Mouse (Mus musculus) midbrain, embryonic 16.5 days (tissue): ENCODE results near the gene Slc9a5. TPM values are rescaled to one million over a fixed set of nuclear protein-coding genes. Genes with fewer than 3 reads are reported as not detected.

Experiments used
- ATAC-seq: fragments of 200-750 bp; cut with Nextera tagmentation; 2 replicates; pipeline ENCODE4 v1.8.0; 2017; ENCODE audit warnings: moderate TSS enrichment
- H3K27ac ChIP-seq: fragments of 300-500 bp; sonication (generic); 2 replicates; pipeline ENCODE4 v1.5.1; 2014; ENCODE audit warnings: mild to moderate bottlenecking, low read length, mixed read lengths
- H3K27me3 ChIP-seq: fragments of 300-500 bp; sonication (generic); 2 replicates; pipeline ENCODE4 v1.6.1; 2014; ENCODE audit warnings: low read depth, low read length, mixed read lengths; ENCODE audit not compliant: control insufficient read depth, insufficient read depth
- H3K36me3 ChIP-seq: fragments of 300-500 bp; sonication (generic); 2 replicates; pipeline ENCODE4 v1.6.1; 2014; ENCODE audit warnings: mild to moderate bottlenecking, low read length, moderate library complexity, mixed read lengths; ENCODE audit not compliant: control insufficient read depth, insufficient read depth
- H3K4me1 ChIP-seq: fragments of 300-500 bp; sonication (generic); 2 replicates; pipeline ENCODE4 v1.6.1; 2014; ENCODE audit warnings: mild to moderate bottlenecking, low read length, mixed read lengths; ENCODE audit not compliant: control insufficient read depth, insufficient read depth
- H3K4me2 ChIP-seq: fragments of 300-500 bp; sonication (generic); 2 replicates; pipeline ENCODE4 v1.6.1; 2014; ENCODE audit warnings: mild to moderate bottlenecking, low read length, mixed read lengths
- H3K4me3 ChIP-seq: fragments of 300-500 bp; sonication (generic); 2 replicates; pipeline ENCODE4 v1.5.1; 2014; ENCODE audit warnings: low read depth, mild to moderate bottlenecking, low read length, moderate library complexity, mixed read lengths
- H3K9ac ChIP-seq: fragments of 300-500 bp; sonication (generic); 2 replicates; pipeline ENCODE4 v1.6.1; 2014; ENCODE audit warnings: low read depth, low read length, mixed read lengths
- H3K9me3 ChIP-seq: fragments of 300-500 bp; sonication (generic); replicated peaks from 2 replicates; pipeline ENCODE4 v1.6.1; 2014; ENCODE audit warnings: mild to moderate bottlenecking, low read length, mixed read lengths; ENCODE audit not compliant: control insufficient read depth, poor library complexity, severe bottlenecking
- WGBS: fragments of 180-500 bp; shearing (Covaris S2); extraction: QIAGEN DNeasy Blood & Tissue Kit; methylation state at CpG from one replicate; pipeline ENCODE4 v1.1.7; 2014; 5-methylcytosine and 5-hydroxymethylcytosine counted together
- polyA plus RNA-seq: library from polyadenylated mRNA; unstranded; fragments of >200 nt; fragmentation: Nextera tagmentation; extraction: Ambion mirVana; gene quantifications from 2 replicates; pipeline ENCODE4 v1.2.1, GENCODE M21; 2015

Slc9a5 gene
- polyA plus RNA-seq, 1 experiment from 2014 or later: 15.1 TPM

- ATAC-seq: no peak
- Histone ChIP-seq H3K36me3 (peaks cover 11% of the 10 kb centered on the region; the same call in 1 of the 2 replicates), H3K4me3 (no peak overlapping the region), H3K27me3 (no peaks in the 10 kb centered on the region), H3K27ac (no peak overlapping the region), H3K9me3 (no peaks in the 10 kb centered on the region), H3K4me1 (no peaks in the 10 kb centered on the region), H3K4me2 (no peak overlapping the region), H3K9ac (no peak overlapping the region)
- WGBS: 88% methylated on average over 14 of the region's 14 CpGs
Observed at GRCm38 (mm10) chr8:105356681-105357080, 8.0 kb downstream of the Slc9a5 start.

DNA sequence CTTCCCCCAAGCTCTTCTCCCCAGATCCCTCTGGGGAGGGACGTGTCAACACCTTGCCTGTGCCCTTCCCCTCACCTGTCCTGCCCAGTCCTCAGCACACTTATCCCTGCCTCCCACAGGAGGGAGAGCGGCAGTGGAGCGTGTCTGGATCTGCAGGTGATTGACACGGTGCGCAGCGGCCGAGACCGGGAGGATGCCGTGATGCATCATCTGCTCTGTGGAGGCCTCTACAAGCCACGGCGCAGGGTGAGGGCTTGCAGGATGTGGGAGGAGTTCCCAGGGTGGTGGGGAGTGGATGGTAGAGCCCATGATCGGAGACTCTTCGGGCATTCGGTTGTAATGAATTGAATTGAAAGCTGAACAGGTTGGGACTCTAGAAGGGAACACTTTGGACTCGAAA lies 10.6 kb downstream of the Slc9a5 start:
- Histone ChIP-seq H3K27me3 (no peaks in the 10 kb centered on the region), H3K36me3 (peaks cover 17% of the 10 kb centered on the region), H3K9ac (no peak overlapping the region), H3K9me3 (no peaks in the 10 kb centered on the region), H3K4me2 (no peak overlapping the region), H3K4me3 (no peak overlapping the region), H3K4me1 (no peaks in the 10 kb centered on the region), H3K27ac (no peak overlapping the region)
- ATAC-seq: peak; percentile 44; the same call in 1 of the 2 replicates
- 64% methylated on average over 15 of the region's 15 CpGs for WGBS

DNA sequence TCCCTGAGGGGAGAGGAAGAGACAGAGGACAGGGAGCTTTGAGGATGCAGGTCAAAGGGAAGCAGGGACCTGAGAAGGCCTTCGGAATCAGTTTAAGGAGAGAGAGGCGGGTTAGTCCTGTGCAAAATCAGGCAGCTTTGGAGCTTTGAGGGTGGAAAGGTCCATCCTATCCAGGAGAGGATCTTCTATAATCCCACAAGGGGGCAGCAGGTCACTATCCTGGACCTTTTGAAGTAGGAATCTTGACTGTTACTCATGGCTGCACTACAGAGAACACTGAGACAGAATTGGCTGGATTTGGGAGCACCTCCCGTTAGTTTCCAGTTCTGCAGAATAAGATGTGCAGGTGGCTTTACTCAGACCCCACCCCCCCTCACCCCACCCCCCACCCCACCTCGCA lies 11.0 kb downstream of the Slc9a5 start:
- H3K9me3 ChIP-seq: no peaks in the 10 kb centered on the region
- no peak overlapping the region for H3K27ac ChIP-seq
- peaks cover 21% of the 10 kb centered on the region for H3K36me3 ChIP-seq
- peak; percentile 46; the same call in 1 of the 2 replicates for ATAC-seq
- no peaks in the 10 kb centered on the region for H3K27me3 ChIP-seq
- H3K4me2 ChIP-seq: no peak overlapping the region
- no peak overlapping the region for H3K9ac ChIP-seq
- 46% methylated on average over 4 of the region's 4 CpGs for WGBS
- no peak overlapping the region for H3K4me3 ChIP-seq
- H3K4me1 ChIP-seq: no peaks in the 10 kb centered on the region

DNA sequence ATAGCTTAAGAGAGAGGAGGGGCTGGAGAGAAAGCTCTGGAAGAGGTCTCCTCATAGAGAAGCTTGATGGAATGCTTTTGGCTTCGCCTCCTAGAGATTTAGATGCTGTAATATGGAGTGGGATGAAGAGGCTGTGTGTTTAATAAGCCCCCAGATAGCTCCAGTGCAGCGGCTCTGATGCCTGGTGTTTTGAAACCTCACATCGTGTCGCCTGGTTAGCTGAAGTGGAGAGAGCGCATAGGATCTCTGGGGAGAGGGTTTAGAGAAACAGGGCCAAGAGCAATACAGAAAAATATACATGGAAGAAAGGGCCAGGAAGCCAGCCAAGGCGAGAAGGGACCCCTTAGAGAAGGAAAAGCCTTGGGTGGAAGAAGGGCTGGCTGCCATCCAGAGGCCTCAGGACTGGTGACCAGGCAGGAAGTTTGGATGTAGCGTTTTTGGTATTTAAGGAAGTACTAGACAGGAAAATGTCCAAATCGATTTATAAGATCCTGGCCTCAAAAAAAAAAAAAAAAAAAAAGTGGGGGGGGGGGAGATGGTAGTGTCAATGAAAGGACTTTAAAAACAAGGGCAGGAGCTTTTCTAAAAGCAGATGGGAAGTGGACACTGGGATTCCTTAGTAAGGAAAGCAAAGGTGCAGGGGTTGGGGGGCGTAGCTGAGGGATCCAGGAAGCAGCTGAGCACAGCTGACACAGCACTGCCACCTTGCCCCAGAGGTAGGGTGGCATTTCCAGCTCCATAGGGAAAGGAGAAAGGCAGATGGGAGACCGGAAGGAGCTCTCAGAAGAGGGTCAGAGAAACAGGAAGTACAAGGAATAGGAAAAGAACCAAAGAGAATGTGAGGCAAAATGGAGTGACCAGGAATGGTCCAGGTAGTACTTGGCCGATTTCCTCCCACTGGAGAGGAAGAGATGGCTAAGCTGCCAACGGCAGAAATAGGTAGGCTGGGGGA lies 13.4 kb downstream of the Slc9a5 start:
- Histone ChIP-seq H3K9me3 (no peaks in the 10 kb centered on the region), H3K27me3 (no peaks in the 10 kb centered on the region), H3K27ac (0 out of 2 replicates have a peak overlapping the region, but pooled peaks have one; percentile 14), H3K4me1 (no peaks in the 10 kb centered on the region), H3K4me2 (no peak overlapping the region), H3K9ac (no peak overlapping the region), H3K36me3 (peaks cover 18% of the 10 kb centered on the region), H3K4me3 (no peak overlapping the region)
- ATAC-seq: no peak
- WGBS: 74% methylated on average over 12 of the region's 12 CpGs

- Histone ChIP-seq H3K4me2 (no peak overlapping the region), H3K27ac (no peak overlapping the region), H3K36me3 (peaks cover 20% of the 10 kb centered on the region; the same call in 1 of the 2 replicates), H3K9me3 (no peaks in the 10 kb centered on the region), H3K27me3 (no peaks in the 10 kb centered on the region), H3K4me3 (no peak overlapping the region), H3K4me1 (no peaks in the 10 kb centered on the region), H3K9ac (no peak overlapping the region)
- WGBS: 72% methylated on average over 2 of the region's 2 CpGs
- ATAC-seq: no peak
Observed at GRCm38 (mm10) chr8:105367107-105367506, 18.5 kb downstream of the Slc9a5 start.

GRCm38 (mm10) chr8:105372473-105372872 lies 23.8 kb downstream of the Slc9a5 start:
- Histone ChIP-seq H3K4me2 (no peak overlapping the region), H3K27me3 (no peaks in the 10 kb centered on the region), H3K4me1 (peaks cover 6% of the 10 kb centered on the region; the same call in 1 of the 2 replicates), H3K4me3 (no peak overlapping the region), H3K36me3 (0 out of 2 replicates have a peak, but pooled peaks cover 4% of the 10 kb centered on the region), H3K27ac (no peak overlapping the region), H3K9ac (no peak overlapping the region), H3K9me3 (peaks cover 3% of the 10 kb centered on the region)
- ATAC-seq: no peak
- WGBS: 84% methylated on average over 9 of the region's 9 CpGs

- no peaks in the 10 kb centered on the region for H3K27me3 ChIP-seq
- no peak for ATAC-seq
- WGBS: 64% methylated on average over 2 of the region's 2 CpGs
- H3K27ac ChIP-seq: no peak within 1 kb of the TSS
- H3K36me3 ChIP-seq: 0 out of 2 replicates have a peak, but pooled peaks cover 4% of the 10 kb centered on the region
- H3K9ac ChIP-seq: no peak within 1 kb of the TSS
- H3K4me1 ChIP-seq: peaks cover 6% of the 10 kb centered on the region; the same call in 1 of the 2 replicates
- H3K9me3 ChIP-seq: peaks cover 3% of the 10 kb centered on the region
- H3K4me3 ChIP-seq: no peak within 1 kb of the TSS
- no peak within 1 kb of the TSS for H3K4me2 ChIP-seq
Observed at GRCm38 (mm10) chr8:105373032-105373431, 24.4 kb downstream of the Slc9a5 start, which contains the start of gene Plekhg4. Gene Plekhg4, plus strand, starts transcription at chr8:105373274.

GRCm38 (mm10) chr8:105374513-105374966 lies 25.9 kb downstream of the Slc9a5 start:
- H3K27me3 ChIP-seq: no peaks in the 10 kb centered on the region
- peaks cover 6% of the 10 kb centered on the region; the same call in 1 of the 2 replicates for H3K4me1 ChIP-seq
- H3K4me3 ChIP-seq: 0 out of 2 replicates have a peak overlapping the region, but pooled peaks have one; percentile 2
- no peak overlapping the region; the same call in 1 of the 2 replicates for H3K9ac ChIP-seq
- peaks cover 3% of the 10 kb centered on the region for H3K9me3 ChIP-seq
- no peak overlapping the region for H3K27ac ChIP-seq
- ATAC-seq: no peak
- 0 out of 2 replicates have a peak, but pooled peaks cover 2% of the 10 kb centered on the region for H3K36me3 ChIP-seq
- 29% methylated on average over 31 of the region's 33 CpGs for WGBS
- H3K4me2 ChIP-seq: peak overlapping the region; percentile 49

DNA sequence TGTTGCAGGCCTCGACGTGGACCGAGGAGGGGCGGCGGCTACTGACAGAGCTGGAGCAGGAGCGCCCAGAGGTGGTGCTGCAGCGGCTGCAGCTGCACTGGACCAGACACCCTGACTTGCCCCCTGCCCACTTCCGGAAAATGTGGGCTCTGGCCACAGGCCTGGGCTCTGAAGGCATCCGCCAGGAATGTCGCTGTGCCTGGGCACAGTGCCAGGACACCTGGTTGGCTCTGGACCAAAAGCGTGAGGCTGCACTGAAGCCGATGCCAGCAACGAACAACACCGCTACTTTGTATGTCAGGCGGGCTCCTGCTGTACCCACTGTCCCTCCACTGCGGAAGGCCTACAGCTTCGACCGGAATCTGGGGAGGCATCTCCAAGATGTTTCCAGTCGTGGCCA lies 30.0 kb downstream of the Slc9a5 start:
- H3K27ac ChIP-seq: no peak overlapping the region
- peaks cover 3% of the 10 kb centered on the region for H3K9me3 ChIP-seq
- no peak overlapping the region for H3K9ac ChIP-seq
- H3K4me1 ChIP-seq: peaks cover 6% of the 10 kb centered on the region; the same call in 1 of the 2 replicates
- H3K4me3 ChIP-seq: no peak overlapping the region
- H3K27me3 ChIP-seq: no peaks in the 10 kb centered on the region
- H3K4me2 ChIP-seq: no peak overlapping the region
- WGBS: 66% methylated on average over 19 of the region's 19 CpGs
- no peak for ATAC-seq
- H3K36me3 ChIP-seq: no peaks in the 10 kb centered on the region
